Mouse (Mus musculus) embryonic facial prominence, embryonic 14.5 days (tissue): ENCODE results near the gene Bhmt. TPM values are rescaled to one million over a fixed set of nuclear protein-coding genes. Genes with fewer than 3 reads are reported as not detected.
"Not testable (repeated sequence)": the region's sequence is repeated elsewhere in the genome, so short reads cannot be mapped to it uniquely, and the experiment has no call there.

Experiments used
- ATAC-seq: fragments of 200-750 bp; cut with Nextera tagmentation; 2 replicates; pipeline ENCODE4 v1.8.0; 2017; ENCODE audit warnings: low read depth, moderate number of reproducible peaks, moderate TSS enrichment
- DNase-seq: peaks from one replicate; pipeline ENCODE4 v3.0.0-alpha.2; 2015; ENCODE audit warnings: low spot score
- H3K27ac ChIP-seq: fragments of 300-500 bp; sonication (generic); replicated peaks from 2 replicates; pipeline ENCODE4 v1.5.1; 2014; ENCODE audit warnings: low read depth, mild to moderate bottlenecking, low read length, moderate library complexity
- H3K27me3 ChIP-seq: fragments of 300-500 bp; sonication (generic); replicated peaks from 2 replicates; pipeline ENCODE4 v1.6.1; 2014; ENCODE audit warnings: low read length; ENCODE audit not compliant: control insufficient read depth, insufficient read depth
- H3K36me3 ChIP-seq: fragments of 300-500 bp; sonication (generic); 2 replicates; pipeline ENCODE4 v1.6.1; 2014; ENCODE audit warnings: low read length, mixed read lengths; ENCODE audit not compliant: control insufficient read depth, insufficient read depth
- H3K4me1 ChIP-seq: fragments of 300-500 bp; sonication (generic); 2 replicates; pipeline ENCODE4 v1.6.1; 2014; ENCODE audit warnings: antibody characterized with exemption, low read length; ENCODE audit not compliant: control insufficient read depth, insufficient read depth
- H3K4me2 ChIP-seq: fragments of 300-500 bp; sonication (generic); 2 replicates; pipeline ENCODE4 v1.6.1; 2014; ENCODE audit warnings: low read depth, mild to moderate bottlenecking, low read length, moderate library complexity, mixed read lengths
- H3K4me3 ChIP-seq: fragments of 300-500 bp; sonication (generic); 2 replicates; pipeline ENCODE4 v1.5.1; 2014; ENCODE audit warnings: low read depth, mild to moderate bottlenecking, low read length
- H3K9ac ChIP-seq: fragments of 300-500 bp; sonication (generic); 2 replicates; pipeline ENCODE4 v1.6.1; 2014; ENCODE audit warnings: low read depth, mild to moderate bottlenecking, low read length, moderate library complexity, mixed read lengths
- H3K9me3 ChIP-seq: fragments of 300-500 bp; sonication (generic); 2 replicates; pipeline ENCODE4 v1.6.1; 2016; ENCODE audit warnings: low read length; ENCODE audit not compliant: control insufficient read depth
- WGBS: fragments of 180-500 bp; shearing (Covaris S2); extraction: QIAGEN DNeasy Blood & Tissue Kit; methylation state at CpG from one replicate; pipeline ENCODE4 v1.1.7; 2014; 5-methylcytosine and 5-hydroxymethylcytosine counted together
- polyA plus RNA-seq: library from polyadenylated mRNA; unstranded; fragments of >200 nt; fragmentation: Nextera tagmentation; extraction: Ambion mirVana; gene quantifications from 2 replicates; pipeline ENCODE4 v1.2.1, GENCODE M21; 2014

Bhmt gene
- polyA plus RNA-seq, 1 experiment from 2014 or later = not detected

DNA sequence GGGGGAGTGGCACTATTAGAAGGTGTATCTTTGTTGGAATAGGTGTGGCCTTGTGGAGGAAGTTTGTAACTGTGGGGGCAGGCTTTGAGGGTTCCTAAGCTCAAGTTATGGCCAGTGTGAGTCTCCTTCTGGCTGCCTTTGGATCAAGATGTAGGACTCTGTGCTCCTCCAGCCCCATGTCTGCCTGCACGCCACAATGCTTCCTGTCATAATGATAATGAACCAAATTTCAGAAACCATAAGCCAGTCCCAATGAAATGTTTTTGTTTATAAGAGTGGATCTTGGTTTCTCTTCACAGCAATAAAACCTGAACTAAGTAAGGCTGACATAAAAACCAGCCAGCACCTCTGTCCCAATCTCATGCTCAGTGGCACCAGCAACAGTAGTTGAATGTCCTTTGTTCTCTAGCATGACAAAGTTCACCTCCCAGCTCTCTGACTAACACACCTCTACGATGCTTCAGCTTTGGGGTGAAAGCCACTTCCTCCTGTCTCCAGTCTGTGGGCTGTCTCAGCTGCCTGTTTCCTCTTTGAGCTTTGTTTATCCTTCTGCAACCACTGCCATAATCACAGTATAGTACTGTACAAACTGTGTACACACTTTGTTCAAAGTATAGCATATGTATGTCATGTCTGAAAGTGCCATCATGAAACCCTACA, 44.6 kb downstream of the Bhmt start:
- Histone ChIP-seq H3K27me3 (no peaks in the 10 kb centered on the region), H3K4me1 (no peaks in the 10 kb centered on the region), H3K9me3 (no peaks in the 10 kb centered on the region), H3K9ac (no peak overlapping the region), H3K36me3 (no peaks in the 10 kb centered on the region), H3K4me2 (no peak overlapping the region), H3K4me3 (no peak overlapping the region), H3K27ac (no peak overlapping the region)
- ATAC-seq (no peak), DNase-seq (no peak)
- WGBS = 88% methylated on average over 2 of the region's 2 CpGs

DNA sequence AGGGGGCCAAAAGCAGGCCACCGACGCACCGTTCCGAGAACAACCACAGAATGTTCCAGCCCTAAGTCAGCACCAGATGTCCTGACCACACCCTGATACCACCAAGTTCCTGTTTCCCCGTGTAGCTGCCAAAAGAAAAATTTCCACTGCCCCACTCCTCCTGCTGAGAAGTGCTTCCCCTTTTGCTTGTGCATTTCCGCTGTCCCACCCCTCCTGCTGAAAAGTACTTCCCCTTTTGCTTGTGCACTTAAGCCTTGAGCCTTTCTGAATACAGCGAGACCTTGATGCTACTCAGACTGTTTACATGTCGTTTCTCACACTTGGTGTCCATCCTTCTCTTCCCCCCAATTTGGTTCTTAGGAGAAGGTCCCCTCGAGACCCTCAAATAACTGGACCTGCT, 55.2 kb downstream of the Bhmt start:
- WGBS = 86% methylated on average over 9 of the region's 9 CpGs
- H3K4me1 ChIP-seq, H3K4me3 ChIP-seq, H3K27ac ChIP-seq, H3K4me2 ChIP-seq, ATAC-seq, DNase-seq, H3K9me3 ChIP-seq, H3K36me3 ChIP-seq, H3K27me3 ChIP-seq, H3K9ac ChIP-seq: not testable (repeated sequence)

DNA sequence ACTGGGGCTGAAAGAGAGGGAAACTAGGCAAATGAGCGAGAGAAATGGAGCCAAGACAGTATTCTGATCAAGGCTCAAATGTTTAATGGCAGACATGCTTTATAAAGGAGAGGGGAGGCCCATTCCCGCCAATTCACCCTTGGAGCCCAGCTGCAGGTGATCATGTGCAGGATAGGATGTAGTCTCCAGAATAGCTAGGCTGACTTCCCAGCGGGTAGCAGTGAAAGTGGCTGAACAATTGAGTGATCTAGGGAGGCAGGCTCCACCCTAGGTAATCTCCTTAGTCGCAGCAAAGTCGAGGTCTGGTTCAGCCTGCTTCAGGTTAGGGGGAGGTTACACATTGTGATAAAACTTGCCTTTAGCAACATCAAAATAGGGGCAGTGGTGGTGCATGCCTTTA, 57.3 kb downstream of the Bhmt start:
- WGBS = 80% methylated on average over 5 of the region's 5 CpGs

DNA sequence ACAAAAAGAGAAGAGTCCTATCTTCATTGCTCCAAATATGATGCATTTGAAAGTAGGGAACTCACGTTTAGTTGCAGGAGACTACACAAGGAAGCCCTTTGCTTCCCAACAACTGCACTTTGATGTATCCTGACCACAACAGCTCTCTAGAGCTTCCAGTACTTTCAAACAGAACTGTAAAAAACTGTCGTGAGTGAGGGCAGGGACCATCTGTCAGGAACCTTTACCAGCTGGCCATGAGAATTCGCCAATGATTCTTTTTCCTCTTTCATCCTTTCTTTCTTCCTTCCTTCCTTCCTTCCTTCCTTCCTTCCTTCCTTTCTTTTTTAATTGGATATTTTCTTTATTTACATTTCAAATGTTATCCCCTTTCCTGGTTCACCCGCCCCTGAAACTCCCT, 68.1 kb downstream of the Bhmt start:
- Histone ChIP-seq H3K4me1 (no peaks in the 10 kb centered on the region), H3K4me2 (no peak overlapping the region), H3K27ac (no peak overlapping the region), H3K36me3 (no peaks in the 10 kb centered on the region), H3K9ac (no peak overlapping the region), H3K9me3 (no peaks in the 10 kb centered on the region), H3K4me3 (no peak overlapping the region), H3K27me3 (no peaks in the 10 kb centered on the region)
- no peak for ATAC-seq
- DNase-seq = no peak
- 62% methylated on average over 4 of the region's 4 CpGs for WGBS

More for the DNA sequence above, 57.3 kb downstream of the Bhmt start:
- Histone ChIP-seq H3K36me3 (no peaks in the 10 kb centered on the region), H3K4me2 (no peak overlapping the region), H3K9ac (no peak overlapping the region), H3K27me3 (no peaks in the 10 kb centered on the region), H3K4me1 (no peaks in the 10 kb centered on the region), H3K4me3 (no peak overlapping the region), H3K27ac (no peak overlapping the region), H3K9me3 (no peaks in the 10 kb centered on the region)
- DNase-seq = no peak
- ATAC-seq = no peak

Other genes starting within 250 kb of the Bhmt start
- gene Jmy, start 138.2 kb downstream of the Bhmt start, polyA plus RNA-seq = 6.2 and 6.8 TPM in 2 replicates
- not detected in 2 replicates for gene Bhmt2, start 36.3 kb upstream of the Bhmt start, polyA plus RNA-seq
- gene Dmgdh, start 36.5 kb upstream of the Bhmt start, polyA plus RNA-seq = 0.07 TPM in 2 replicates
- gene Arsb, start 133.7 kb upstream of the Bhmt start, polyA plus RNA-seq = 23.3 and 24.0 TPM in 2 replicates